Mouse (Mus musculus) CH12.LX (cell line): ENCODE results near the gene Fdps. TPM values are rescaled to one million over a fixed set of nuclear protein-coding genes. Genes with fewer than 3 reads are reported as not detected.

Experiments used
- DNase-seq: peaks from one replicate; pipeline ENCODE4 v3.0.0-alpha.2; 2013; ENCODE audit errors: extremely low read depth
- H3K27ac ChIP-seq: 2 replicates; pipeline ENCODE4 v1.5.1; 2012; ENCODE audit warnings: low read depth, mild to moderate bottlenecking, control low read depth, moderate library complexity; ENCODE audit not compliant: insufficient read depth
- H3K27me3 ChIP-seq: replicated peaks from 2 replicates; pipeline ENCODE3; 2012; ENCODE audit warnings: inconsistent platforms
- H3K36me3 ChIP-seq, 2 experiments: replicated peaks in 1 of 2; 2 replicates each; pipeline versions ENCODE3 to v1.6.1; 2012; ENCODE audit warnings: inconsistent platforms in 1 of 2, low read length in 1 of 2, mild to moderate bottlenecking in 1 of 2, mixed read lengths in 1 of 2, moderate library complexity in 1 of 2; ENCODE audit not compliant: control insufficient read depth in 1 of 2, insufficient read depth in 1 of 2
- H3K4me1 ChIP-seq, 2 experiments: 2 replicates each; pipeline ENCODE4 v1.6.1; 2012; ENCODE audit warnings: inconsistent platforms in 1 of 2, moderate library complexity in 1 of 2; ENCODE audit not compliant: insufficient read depth in 2 of 2, control insufficient read depth in 1 of 2
- H3K4me2 ChIP-seq: 2 replicates; pipeline ENCODE4 v1.6.1; 2012; ENCODE audit warnings: low read depth, mild to moderate bottlenecking, control low read depth; ENCODE audit not compliant: poor library complexity, insufficient read depth, severe bottlenecking
- H3K4me3 ChIP-seq, 3 experiments: fragments of 150-350 bp in 1 of 3; sonication (generic) in 1 of 3; replicated peaks in 1 of 3; 2 replicates each; pipeline versions ENCODE3 to v1.5.1; 2011 to 2012; ENCODE audit warnings: low read depth in 2 of 3, low read length in 2 of 3, mild to moderate bottlenecking in 2 of 3, moderate library complexity in 2 of 3, control low read depth in 1 of 3, improper control_type of control experiment in 1 of 3, inconsistent platforms in 1 of 3, mixed read lengths in 1 of 3; ENCODE audit not compliant: poor library complexity in 1 of 3
- H3K79me2 ChIP-seq: replicated peaks from 2 replicates; pipeline ENCODE4 v1.6.1; 2012; ENCODE audit warnings: mild to moderate bottlenecking, moderate library complexity; ENCODE audit not compliant: control insufficient read depth, poor library complexity, insufficient read depth, severe bottlenecking; ENCODE audit errors: extremely low read depth
- H3K9ac ChIP-seq: 2 replicates; pipeline ENCODE4 v1.6.1; 2012; ENCODE audit warnings: low read depth, mild to moderate bottlenecking, control low read depth, moderate library complexity; ENCODE audit not compliant: insufficient read depth
- H3K9me3 ChIP-seq: replicated peaks from 2 replicates; pipeline ENCODE3; 2012; ENCODE audit warnings: low read length, inconsistent platforms, mixed read lengths
- BHLHE40 ChIP-seq: IDR thresholded peaks from 2 replicates; pipeline ENCODE4 v1.6.1; 2011; ENCODE audit warnings: mild to moderate bottlenecking, low read depth, low read length, improper control_type of control experiment
- CHD1 ChIP-seq: IDR thresholded peaks from 2 replicates; pipeline ENCODE4 v1.6.1; 2012; ENCODE audit warnings: low read depth, low read length, improper control_type of control experiment, inconsistent platforms
- E2F4 ChIP-seq: IDR thresholded peaks from 2 replicates; pipeline ENCODE4 v1.6.1; 2011; ENCODE audit warnings: low read depth, low read length, improper control_type of control experiment; ENCODE audit not compliant: insufficient replicate concordance
- ELF1 ChIP-seq: IDR thresholded peaks from 2 replicates; pipeline ENCODE4 v1.6.1; 2014; ENCODE audit warnings: low read depth, mild to moderate bottlenecking, inconsistent platforms, low read length, improper control_type of control experiment
- ETS1 ChIP-seq: conservative IDR thresholded peaks from 2 replicates; pipeline ENCODE4 v1.6.1; 2012; ENCODE audit warnings: low read depth, mild to moderate bottlenecking, inconsistent platforms, low read length, improper control_type of control experiment, moderate library complexity
- JUN ChIP-seq: IDR thresholded peaks from 2 replicates; pipeline ENCODE4 v1.6.1; 2011; ENCODE audit warnings: low read depth, mild to moderate bottlenecking, low read length, improper control_type of control experiment, moderate library complexity; ENCODE audit not compliant: insufficient read depth
- KAT2A ChIP-seq: IDR thresholded peaks from 2 replicates; pipeline ENCODE4 v1.6.1; 2012; ENCODE audit warnings: low read length, improper control_type of control experiment, inconsistent platforms; ENCODE audit not compliant: insufficient replicate concordance
- MAFK ChIP-seq: IDR thresholded peaks from 2 replicates; pipeline ENCODE4 v1.6.1; 2011; ENCODE audit warnings: low read length, improper control_type of control experiment; ENCODE audit not compliant: insufficient replicate concordance
- MAZ ChIP-seq: IDR thresholded peaks from 2 replicates; pipeline ENCODE4 v1.6.1; 2012; ENCODE audit warnings: low read depth, mild to moderate bottlenecking, inconsistent platforms, low read length, improper control_type of control experiment, moderate library complexity
- MEF2A ChIP-seq: IDR thresholded peaks from 2 replicates; pipeline ENCODE4 v1.6.1; 2014; ENCODE audit warnings: low read depth, mild to moderate bottlenecking, inconsistent platforms, low read length, improper control_type of control experiment, borderline replicate concordance
- MXI1 ChIP-seq: IDR thresholded peaks from 2 replicates; pipeline ENCODE4 v1.6.1; 2011; ENCODE audit warnings: mild to moderate bottlenecking, low read depth, low read length, improper control_type of control experiment
- MYC ChIP-seq: IDR thresholded peaks from 2 replicates; pipeline ENCODE4 v1.6.1; 2011; ENCODE audit warnings: low read depth, mild to moderate bottlenecking, improper control_type of control experiment, low read length
- NELFE ChIP-seq: IDR thresholded peaks from 2 replicates; pipeline ENCODE4 v1.6.1; 2011; ENCODE audit warnings: low read depth, low read length, improper control_type of control experiment
- NRF1 ChIP-seq: IDR thresholded peaks from 2 replicates; pipeline ENCODE4 v1.6.1; 2014; ENCODE audit warnings: low read depth, mild to moderate bottlenecking, inconsistent platforms, low read length, improper control_type of control experiment, moderate library complexity
- POLR2A ChIP-seq: IDR thresholded peaks from 2 replicates; pipeline ENCODE4 v1.6.1; 2011; ENCODE audit warnings: low read depth, mild to moderate bottlenecking, improper control_type of control experiment, low read length
- RAD21 ChIP-seq: IDR thresholded peaks from 2 replicates; pipeline ENCODE4 v1.6.1; 2011; ENCODE audit warnings: low read depth, mild to moderate bottlenecking, low read length, improper control_type of control experiment, moderate library complexity
- RCOR1 ChIP-seq: conservative IDR thresholded peaks from 2 replicates; pipeline ENCODE4 v1.6.1; 2012; ENCODE audit warnings: low read depth, mild to moderate bottlenecking, inconsistent platforms, low read length, improper control_type of control experiment
- SIN3A ChIP-seq: IDR thresholded peaks from 2 replicates; pipeline ENCODE4 v1.6.1; 2012; ENCODE audit warnings: low read length, improper control_type of control experiment, inconsistent platforms
- SMC3 ChIP-seq: IDR thresholded peaks from 2 replicates; pipeline ENCODE4 v1.6.1; 2011; ENCODE audit warnings: low read depth, low read length, improper control_type of control experiment
- TBP ChIP-seq: conservative IDR thresholded peaks from 2 replicates; pipeline ENCODE4 v1.6.1; 2011; ENCODE audit warnings: low read depth, low read length, improper control_type of control experiment
- TCF12 ChIP-seq: IDR thresholded peaks from 2 replicates; pipeline ENCODE4 v1.6.1; 2014; ENCODE audit warnings: low read depth, mild to moderate bottlenecking, inconsistent platforms, low read length, improper control_type of control experiment
- USF1 ChIP-seq: IDR thresholded peaks from 2 replicates; pipeline ENCODE4 v1.6.1; 2014; ENCODE audit warnings: low read depth, mild to moderate bottlenecking, inconsistent platforms, low read length, improper control_type of control experiment
- USF2 ChIP-seq: conservative IDR thresholded peaks from 2 replicates; pipeline ENCODE4 v1.6.1; 2011; ENCODE audit warnings: low read depth, low read length, improper control_type of control experiment
- ZC3H11A ChIP-seq: IDR thresholded peaks from 2 replicates; pipeline ENCODE4 v1.6.1; 2012; ENCODE audit warnings: low read depth, mild to moderate bottlenecking, inconsistent platforms, low read length, improper control_type of control experiment
- ZMIZ1 ChIP-seq: IDR thresholded peaks from 2 replicates; pipeline ENCODE4 v1.6.1; 2012; ENCODE audit warnings: low read depth, mild to moderate bottlenecking, inconsistent platforms, low read length, improper control_type of control experiment
- ZNF384 ChIP-seq: IDR thresholded peaks from 2 replicates; pipeline ENCODE4 v1.6.1; 2012; ENCODE audit warnings: low read depth, low read length, improper control_type of control experiment, inconsistent platforms
- dilution Hi-C: fragments of 300-500 bp; cut with MboI; formaldehyde crosslinking; loops from 2 replicates; pipeline ENCODE4 v1.14.3; 2020; ENCODE audit warnings: low sequenced_read_pairs; ENCODE audit not compliant: extremely low pct_unique_long_range_greater_than_20kb, extremely low pct_ligation_motif_present
- in situ Hi-C: fragments of 300-500 bp; cut with MboI; formaldehyde crosslinking; loops from 3 replicates; pipeline ENCODE4 v1.14.3; 2019; ENCODE audit warnings: low sequenced_read_pairs, low pct_ligation_motif_present, low pct_unique_long_range_greater_than_20kb, mixed read lengths
- polyA plus RNA-seq: library from polyadenylated mRNA; unstranded; fragments of >175 nt; gene quantifications from 2 replicates; pipeline ENCODE4 v1.2.1, GENCODE M21; 2012; ENCODE audit warnings: low read depth; ENCODE audit not compliant: insufficient read length
- total RNA-seq, 2 experiments: library from RNA; depleted of rRNA; stranded (reverse); fragments of 300-350 nt in 1 of 2; fragments of >200 nt in 1 of 2; gene quantifications; 2 replicates each; pipeline ENCODE4 v1.2.3; 2012 to 2014

The Fdps gene
- total and polyA plus RNA-seq, 3 experiments, result 177 to 572 (median 243) TPM

DNA sequence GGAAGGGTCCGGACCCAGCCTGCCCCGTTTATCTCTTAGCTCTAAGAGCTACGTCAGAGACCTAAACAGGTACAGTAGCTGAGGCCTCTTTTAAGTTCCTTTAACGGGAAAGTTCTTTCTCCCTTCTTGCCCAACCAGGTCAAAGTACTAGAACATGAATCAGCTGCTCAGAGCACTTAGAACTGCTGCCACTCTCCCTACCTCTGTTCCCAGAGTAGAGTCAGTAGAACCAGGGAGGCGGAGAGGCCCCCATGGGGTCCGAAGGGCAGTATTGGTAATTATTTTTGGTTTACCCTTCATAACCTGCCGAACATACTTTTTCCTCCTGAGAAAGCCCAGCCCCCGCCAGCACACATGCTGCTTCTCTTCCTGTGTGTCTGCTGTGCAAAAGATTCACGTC is 24.4 kb downstream of the Fdps start:
- in situ Hi-C loops (no loop called here), dilution Hi-C loops (no loop called here)
- H3K4me2 ChIP-seq, result no peak overlapping the region
- H3K4me1 ChIP-seq, result peaks cover 2 to 17% of the 10 kb centered on the region in 2 experiments; a peak in 3 of 4 replicates
- DNase-seq, result no peak
- no peaks in the 10 kb centered on the region for H3K9me3 ChIP-seq
- TF ChIP-seq ZC3H11A (no peak), TBP (no peak), NELFE (no peak), MYC (no peak), JUN (no peak), TCF12 (no peak), ETS1 (no peak), NRF1 (no peak), BHLHE40 (no peak), ZMIZ1 (no peak), USF1 (no peak), POLR2A (no peak), E2F4 (no peak), USF2 (no peak), RAD21 (no peak)
- no peak overlapping the region for H3K9ac ChIP-seq
- no peaks in the 10 kb centered on the region for H3K27me3 ChIP-seq
- H3K27ac ChIP-seq, result no peak overlapping the region
- no peaks in the 10 kb centered on the region for H3K79me2 ChIP-seq
- H3K4me3 ChIP-seq, result no peak overlapping the region
- peaks cover 50 to 70% of the 10 kb centered on the region in 2 experiments for H3K36me3 ChIP-seq

DNA sequence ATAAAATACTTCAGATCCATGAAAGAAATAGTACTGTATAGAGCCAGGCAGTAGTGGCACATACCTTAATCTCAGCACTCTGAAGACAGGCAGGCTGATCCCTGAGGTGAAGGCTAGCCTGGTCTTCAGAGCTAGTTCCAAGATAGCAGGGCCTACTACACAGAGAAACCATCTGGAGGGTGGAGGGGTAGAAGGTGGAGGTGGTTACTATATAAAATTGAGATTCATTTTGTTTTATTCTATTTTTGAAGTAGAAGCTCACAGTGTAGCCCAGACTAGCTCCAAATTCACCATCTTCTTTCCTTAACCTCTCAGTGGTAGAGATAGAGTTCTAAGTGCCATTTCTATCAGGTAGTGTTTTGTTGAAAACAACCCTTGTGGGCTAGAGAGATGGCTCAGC is 34.5 kb downstream of the Fdps start:
- Histone ChIP-seq H3K4me2 (no peak overlapping the region), H3K4me1 (no peaks in the 10 kb centered on the region), H3K27me3 (no peaks in the 10 kb centered on the region), H3K27ac (no peak overlapping the region), H3K9ac (no peak overlapping the region), H3K36me3 (peaks cover 63 to 93% of the 10 kb centered on the region in 2 experiments), H3K9me3 (no peaks in the 10 kb centered on the region), H3K79me2 (no peaks in the 10 kb centered on the region), H3K4me3 (no peak overlapping the region)
- DNase-seq, result no peak
- dilution Hi-C loops, result no loop called here
- in situ Hi-C loops, result no loop called here
- no peak for TF ChIP-seq SMC3
- TF ChIP-seq TBP, result no peak
- TF ChIP-seq CHD1, result no peak
- TF ChIP-seq RCOR1, result no peak
- TF ChIP-seq SIN3A, result no peak
- no peak for TF ChIP-seq MAZ
- TF ChIP-seq ZNF384, result no peak
- no peak for TF ChIP-seq KAT2A
- no peak for TF ChIP-seq RAD21
- no peak for TF ChIP-seq MYC
- TF ChIP-seq MEF2A, result no peak
- TF ChIP-seq MAFK, result no peak
- TF ChIP-seq NELFE, result no peak
- no peak for TF ChIP-seq MXI1
- TF ChIP-seq TCF12, result no peak
- no peak for TF ChIP-seq ELF1
- TF ChIP-seq ZC3H11A, result no peak
